Mouse (Mus musculus) C2C12 (cell line): Measurements from ENCODE around the gene Fdx1l.

Experiments
- CTCF ChIP-seq: IDR thresholded peaks from one replicate; pipeline ENCODE4 v1.5.1; 2011; ENCODE audit not compliant: control insufficient read depth, insufficient read depth, insufficient read length
- FOSL1 ChIP-seq: IDR thresholded peaks from one replicate; pipeline ENCODE4 v1.8.0; 2011; ENCODE audit warnings: mild to moderate bottlenecking, low read length; ENCODE audit not compliant: poor library complexity, insufficient read depth, severe bottlenecking
- MAX ChIP-seq: IDR thresholded peaks from one replicate; pipeline ENCODE4 v1.6.1; 2011; ENCODE audit warnings: mild to moderate bottlenecking, control low read depth
- MYOD1 ChIP-seq: IDR thresholded peaks from one replicate; pipeline ENCODE4 v1.6.1; 2011; ENCODE audit warnings: low read depth; ENCODE audit not compliant: control insufficient read depth, insufficient read length
- MYOG ChIP-seq: IDR thresholded peaks from one replicate; pipeline ENCODE4 v1.6.1; 2011; ENCODE audit not compliant: control insufficient read depth, insufficient read length; ENCODE audit errors: extremely low read depth
- USF1 ChIP-seq: IDR thresholded peaks from one replicate; pipeline ENCODE4 v1.6.1; 2011; ENCODE audit warnings: low read depth, mild to moderate bottlenecking, control low read depth, moderate library complexity

DNA sequence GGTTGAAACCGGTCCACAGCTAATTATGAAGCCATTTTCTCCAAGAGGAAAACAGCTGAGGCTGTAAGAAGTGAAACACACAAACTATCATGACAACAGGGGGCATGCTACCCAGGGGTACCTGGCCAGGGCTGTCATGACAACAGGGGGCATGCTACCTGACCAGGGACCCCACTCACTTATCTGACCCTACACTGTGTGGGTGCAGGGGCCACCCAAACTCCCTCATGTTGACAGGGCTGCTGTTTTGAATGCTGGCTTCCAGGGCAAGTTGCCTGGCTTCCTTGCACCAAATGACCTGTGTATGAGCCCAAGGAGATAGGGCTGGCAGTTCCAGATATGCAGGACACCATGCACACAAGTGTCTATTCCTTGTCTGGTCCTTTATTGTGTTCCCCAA, 17.1 kb upstream of the Fdx1l start:
- TF ChIP-seq MAX: no peak
- no peak for TF ChIP-seq CTCF
- TF ChIP-seq USF1: no peak
- no peak for TF ChIP-seq MYOD1
- no peak for TF ChIP-seq MYOG
- TF ChIP-seq FOSL1: no peak
